Mouse (Mus musculus) hindbrain, embryonic 13.5 days (tissue): ENCODE data around the gene 1700093K21Rik. TPM values are rescaled to one million over a fixed set of nuclear protein-coding genes. Genes with fewer than 3 reads are reported as not detected.
A peak's percentile ranks its signal among the peaks of the same experiment; 100 is the strongest.
"Not testable (repeated sequence)": the region's sequence is repeated elsewhere in the genome, so short reads cannot be mapped to it uniquely, and the experiment has no call there.

Experiments
- ATAC-seq: fragments of 200-750 bp; cut with Nextera tagmentation; 2 replicates; pipeline ENCODE4 v1.8.0; 2017; ENCODE audit warnings: moderate TSS enrichment; ENCODE audit not compliant: low FRiP score
- H3K27ac ChIP-seq: fragments of 300-500 bp; sonication (generic); 2 replicates; pipeline ENCODE4 v1.5.1; 2015; ENCODE audit warnings: inconsistent platforms, mild to moderate bottlenecking, moderate library complexity
- H3K27me3 ChIP-seq: fragments of 300-500 bp; sonication (generic); 2 replicates; pipeline ENCODE4 v1.6.1; 2015; ENCODE audit warnings: mild to moderate bottlenecking, inconsistent platforms
- H3K36me3 ChIP-seq: fragments of 300-500 bp; sonication (generic); 2 replicates; pipeline ENCODE4 v1.6.1; 2015; ENCODE audit warnings: mild to moderate bottlenecking, inconsistent platforms
- H3K4me1 ChIP-seq: fragments of 300-500 bp; sonication (generic); replicated peaks from 2 replicates; pipeline ENCODE4 v1.6.1; 2015; ENCODE audit warnings: inconsistent platforms
- H3K4me2 ChIP-seq: fragments of 300-500 bp; sonication (generic); 2 replicates; pipeline ENCODE4 v1.6.1; 2015; ENCODE audit warnings: inconsistent platforms, mild to moderate bottlenecking, moderate library complexity
- H3K4me3 ChIP-seq: fragments of 300-500 bp; sonication (generic); 2 replicates; pipeline ENCODE4 v1.5.1; 2015; ENCODE audit warnings: mild to moderate bottlenecking, inconsistent platforms
- H3K9ac ChIP-seq: fragments of 300-500 bp; sonication (generic); 2 replicates; pipeline ENCODE4 v1.6.1; 2015; ENCODE audit warnings: mild to moderate bottlenecking, inconsistent platforms
- H3K9me3 ChIP-seq: fragments of 300-500 bp; sonication (generic); 2 replicates; pipeline ENCODE4 v1.6.1; 2016; ENCODE audit warnings: inconsistent platforms
- WGBS: fragments of 180-500 bp; shearing (Covaris S2); methylation state at CpG from one replicate; pipeline ENCODE4 v1.1.7; 2015; 5-methylcytosine and 5-hydroxymethylcytosine counted together
- polyA plus RNA-seq: library from polyadenylated mRNA; unstranded; fragments of >200 nt; fragmentation: Nextera tagmentation; extraction: Ambion mirVana; gene quantifications from 2 replicates; pipeline ENCODE4 v1.2.1, GENCODE M21; 2015

The 1700093K21Rik gene
- 0.21 TPM in 1 of 2 replicates, not detected in the other for polyA plus RNA-seq

DNA sequence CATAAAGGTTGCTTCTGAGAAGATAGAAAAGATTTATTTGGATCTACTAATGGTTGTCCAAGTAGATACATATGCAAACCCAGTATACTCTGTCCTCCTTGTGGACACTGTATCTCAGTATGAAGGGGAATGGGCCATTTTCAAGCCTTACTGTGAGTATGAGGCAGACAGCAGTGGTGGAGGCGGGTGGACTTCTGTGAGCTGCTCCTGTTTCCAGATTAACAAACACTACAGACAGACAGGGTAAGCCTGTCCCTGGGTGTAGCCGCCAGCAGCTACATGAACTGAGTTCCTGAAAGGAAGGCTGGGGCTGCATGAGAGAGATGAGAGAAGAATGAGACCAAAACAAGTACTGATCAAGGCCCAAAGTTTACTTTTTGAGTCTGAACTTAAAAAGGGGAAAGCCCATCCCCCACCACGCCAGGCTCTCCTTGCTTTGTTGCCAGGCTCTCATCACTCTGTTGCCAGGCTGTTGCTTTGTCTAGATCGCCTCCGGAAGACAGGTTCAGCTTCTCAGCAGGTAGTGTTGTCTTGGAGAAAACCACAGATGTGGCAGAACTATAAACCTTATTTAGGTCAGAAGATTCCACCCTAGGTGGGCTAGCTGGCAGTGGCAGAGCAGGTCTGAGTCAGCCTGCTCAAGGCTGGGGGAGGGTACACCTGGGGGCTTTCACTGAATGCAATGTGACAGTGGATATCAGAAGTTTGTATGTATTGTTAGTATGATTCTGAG is at the start of gene 1700093K21Rik:
Gene 1700093K21Rik (minus strand): TSS at position 683 of the 733 bp plus-strand sequence.
- Histone ChIP-seq H3K36me3 (no peaks in the 10 kb centered on the region), H3K4me3 (no peak within 1 kb of the TSS), H3K4me1 (no peaks in the 10 kb centered on the region), H3K27ac (no peak within 1 kb of the TSS), H3K27me3 (no peaks in the 10 kb centered on the region), H3K4me2 (no peak within 1 kb of the TSS), H3K9ac (no peak within 1 kb of the TSS), H3K9me3 (no peaks in the 10 kb centered on the region)
- WGBS: 25% methylated on average over 5 of the region's 5 CpGs
- ATAC-seq: no peak

DNA sequence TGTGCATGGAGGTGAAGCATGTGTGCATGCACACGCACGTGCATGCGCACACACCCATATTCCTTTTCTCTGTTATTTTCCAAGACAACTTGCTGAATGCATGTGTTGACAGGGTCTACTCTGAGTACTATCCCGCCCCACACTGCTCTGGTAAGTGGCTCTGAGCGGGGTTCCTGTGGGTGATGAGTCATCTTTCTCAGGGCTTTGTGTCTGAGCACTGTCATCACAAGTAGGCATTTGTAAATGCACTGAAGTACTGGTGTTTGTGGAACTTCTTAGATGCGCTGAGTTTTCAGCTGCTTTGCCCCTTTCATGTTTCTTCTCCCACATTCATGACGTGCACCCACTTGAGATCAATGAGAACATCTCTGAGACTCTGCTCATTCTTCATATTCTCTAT is 49.2 kb upstream of the 1700093K21Rik start:
- Histone ChIP-seq H3K4me2 (no peak overlapping the region), H3K4me3 (no peak overlapping the region), H3K36me3 (peaks cover 43% of the 10 kb centered on the region), H3K9ac (no peak overlapping the region), H3K27me3 (no peaks in the 10 kb centered on the region), H3K27ac (no peak overlapping the region), H3K9me3 (no peaks in the 10 kb centered on the region), H3K4me1 (no peaks in the 10 kb centered on the region)
- ATAC-seq: no peak
- WGBS: 91% methylated on average over 7 of the region's 7 CpGs

DNA sequence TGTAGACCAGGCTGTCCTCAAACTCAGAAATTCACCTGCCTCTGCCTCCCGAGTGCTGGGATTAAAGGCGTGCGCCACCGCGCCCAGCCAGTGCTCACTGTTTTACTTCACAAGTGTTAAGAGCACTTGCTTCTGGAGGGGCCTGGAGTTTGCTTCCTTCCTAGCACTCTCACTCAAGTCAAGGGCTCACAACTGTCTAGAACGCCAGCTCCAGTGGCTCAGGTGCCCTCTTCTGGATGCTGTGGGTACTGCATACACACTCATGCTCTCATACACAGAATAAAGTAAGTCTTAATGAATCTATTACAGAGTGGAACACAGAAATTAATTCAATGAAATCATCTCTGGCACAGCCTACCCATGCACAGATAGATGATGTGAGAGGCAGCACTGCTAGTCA is 44.8 kb upstream of the 1700093K21Rik start:
- H3K27me3 ChIP-seq: no peaks in the 10 kb centered on the region
- peaks cover 37% of the 10 kb centered on the region for H3K36me3 ChIP-seq
- no peak overlapping the region for H3K4me2 ChIP-seq
- H3K4me1 ChIP-seq: no peaks in the 10 kb centered on the region
- H3K27ac ChIP-seq: no peak overlapping the region
- no peak overlapping the region for H3K9ac ChIP-seq
- no peak overlapping the region for H3K4me3 ChIP-seq
- H3K9me3 ChIP-seq: no peaks in the 10 kb centered on the region
- 60% methylated on average over 6 of the region's 6 CpGs for WGBS
- peak; percentile 69; the same call in 1 of the 2 replicates for ATAC-seq

DNA sequence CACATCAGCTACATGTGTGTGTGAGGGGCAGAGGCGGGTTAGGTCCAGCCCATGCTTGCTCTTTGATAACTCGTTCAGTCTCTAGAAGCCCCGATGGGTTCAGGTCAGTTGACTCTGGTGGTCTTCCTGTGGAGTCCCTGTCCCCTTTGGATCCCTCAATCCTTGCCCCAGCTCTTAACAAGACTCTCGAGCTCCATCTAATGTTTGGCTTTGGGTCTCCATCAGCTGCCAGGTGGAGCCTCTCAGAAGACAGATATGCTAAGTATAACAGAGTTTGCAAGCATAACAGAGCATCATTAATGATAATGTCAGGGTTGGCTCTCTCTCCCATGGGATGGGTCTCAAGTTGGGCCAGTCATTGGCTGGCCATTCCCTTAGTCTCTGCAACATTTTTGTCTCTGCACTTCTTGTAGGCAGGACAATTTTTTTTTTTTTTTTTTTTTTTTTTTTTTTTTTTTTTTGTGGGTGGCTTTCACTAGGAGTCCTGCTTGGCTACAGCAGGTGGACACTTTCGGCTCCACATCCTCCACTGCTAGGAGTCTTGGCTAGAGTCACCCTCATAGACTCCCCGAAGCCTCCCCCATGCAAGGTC is 36.2 kb upstream of the 1700093K21Rik start:
- H3K4me3 ChIP-seq: no peak overlapping the region
- H3K27me3 ChIP-seq: no peaks in the 10 kb centered on the region
- H3K9ac ChIP-seq: no peak overlapping the region
- H3K4me1 ChIP-seq: no peaks in the 10 kb centered on the region
- H3K9me3 ChIP-seq: no peaks in the 10 kb centered on the region
- 76% methylated on average over 6 of the region's 6 CpGs for WGBS
- ATAC-seq: no peak
- no peak overlapping the region for H3K27ac ChIP-seq
- peaks cover 11% of the 10 kb centered on the region for H3K36me3 ChIP-seq
- no peak overlapping the region for H3K4me2 ChIP-seq

DNA sequence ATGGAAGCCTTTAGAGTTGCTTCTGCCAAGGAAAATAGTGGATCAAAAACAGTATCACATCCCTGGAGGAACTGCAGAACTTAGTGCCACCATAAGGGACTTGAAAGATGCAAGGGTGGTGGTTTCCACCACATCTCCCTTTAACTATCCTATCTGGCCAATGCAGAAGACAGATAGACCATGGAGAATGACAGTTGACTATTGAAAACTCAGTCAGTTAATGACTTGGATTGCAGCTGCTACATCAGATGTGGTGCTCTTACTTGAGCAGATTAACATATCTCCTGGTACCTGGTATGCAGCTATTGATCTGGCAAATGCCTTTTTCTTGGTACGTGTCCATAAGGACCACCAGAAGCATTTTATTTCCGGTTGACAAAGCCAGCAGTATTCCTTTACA is 16.5 kb upstream of the 1700093K21Rik start:
- H3K4me1 ChIP-seq: no peaks in the 10 kb centered on the region

DNA sequence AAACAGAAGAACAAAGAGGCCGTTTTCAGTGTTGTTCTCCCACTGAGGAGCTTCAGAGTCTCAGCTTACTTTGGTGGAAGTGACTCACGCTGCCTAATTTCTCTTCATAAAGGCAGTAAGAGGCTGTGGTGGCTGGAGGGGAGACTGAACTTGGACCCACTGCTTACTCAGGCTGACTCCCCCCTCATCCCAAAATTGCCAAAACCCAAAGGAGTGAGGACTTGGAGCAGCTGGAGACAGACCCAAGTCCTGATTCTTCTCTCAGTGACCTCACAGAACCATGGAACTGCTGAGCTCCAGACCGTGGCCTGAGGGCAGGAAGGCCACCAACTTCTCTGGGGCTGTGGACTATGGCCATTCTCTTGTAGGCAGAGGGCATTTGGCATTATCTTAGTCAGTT is 2.0 kb downstream of the 1700093K21Rik start:
- no peaks in the 10 kb centered on the region for H3K4me1 ChIP-seq
- no peaks in the 10 kb centered on the region for H3K27me3 ChIP-seq
- H3K9ac ChIP-seq: no peak overlapping the region
- H3K4me3 ChIP-seq: no peak overlapping the region
- WGBS: 71% methylated on average over 3 of the region's 3 CpGs
- H3K36me3 ChIP-seq: no peaks in the 10 kb centered on the region
- H3K27ac ChIP-seq: no peak overlapping the region
- no peak for ATAC-seq
- H3K9me3 ChIP-seq: no peaks in the 10 kb centered on the region
- no peak overlapping the region for H3K4me2 ChIP-seq

More for the DNA sequence above, 16.5 kb upstream of the 1700093K21Rik start:
- no peak for ATAC-seq
- H3K27ac ChIP-seq: no peak overlapping the region
- H3K4me2 ChIP-seq: no peak overlapping the region
- H3K9me3 ChIP-seq: no peaks in the 10 kb centered on the region
- no peaks in the 10 kb centered on the region for H3K27me3 ChIP-seq
- no peak overlapping the region for H3K9ac ChIP-seq
- no peak overlapping the region for H3K4me3 ChIP-seq
- 89% methylated on average over 2 of the region's 2 CpGs for WGBS
- H3K36me3 ChIP-seq: no peaks in the 10 kb centered on the region

DNA sequence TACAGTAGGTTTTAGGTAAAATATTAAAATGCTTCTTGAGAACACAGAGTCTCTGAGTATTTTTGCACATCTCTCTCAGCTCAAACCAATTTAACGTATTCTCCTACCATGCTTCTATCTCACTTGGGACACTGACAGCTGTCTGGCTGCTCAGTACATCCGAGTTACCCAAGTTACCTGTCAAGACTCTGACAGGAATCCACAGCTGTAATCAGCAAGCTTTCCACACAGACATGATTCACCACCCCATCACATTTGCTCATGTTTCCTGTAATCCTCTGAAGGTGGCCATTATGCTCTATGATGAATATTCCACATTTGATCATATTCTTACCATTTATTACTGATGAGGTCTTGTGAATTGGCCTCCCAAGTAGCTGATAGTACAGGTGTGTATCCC is 5.6 kb downstream of the 1700093K21Rik start:
- Histone ChIP-seq H3K9ac (no peak overlapping the region), H3K4me3 (no peak overlapping the region), H3K9me3 (no peaks in the 10 kb centered on the region), H3K4me2 (no peak overlapping the region), H3K36me3 (no peaks in the 10 kb centered on the region), H3K4me1 (peaks cover 8% of the 10 kb centered on the region; the same call in 1 of the 2 replicates), H3K27ac (no peak overlapping the region), H3K27me3 (no peaks in the 10 kb centered on the region)
- WGBS: 71% methylated on average over 2 of the region's 2 CpGs
- no peak for ATAC-seq

DNA sequence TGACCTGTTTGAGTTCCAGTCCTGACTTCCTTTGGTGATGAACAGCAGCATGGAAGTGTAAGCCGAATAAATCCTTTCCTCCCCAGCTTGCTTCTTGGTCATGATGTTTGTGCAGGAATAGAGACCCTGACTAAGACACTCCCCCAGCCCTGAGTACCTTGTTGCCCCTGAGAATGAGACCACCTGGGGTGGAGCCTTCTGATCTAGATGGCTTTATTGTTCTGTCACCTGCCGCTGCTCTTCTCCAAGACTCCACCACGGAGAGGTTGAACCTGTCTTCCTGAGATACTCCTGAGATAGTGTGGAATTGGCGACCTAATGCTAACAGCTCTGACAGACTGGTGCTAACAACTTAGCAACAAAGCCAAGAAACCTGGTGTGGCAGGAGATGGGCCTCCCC is 6.2 kb downstream of the 1700093K21Rik start:
- H3K4me2 ChIP-seq, H3K4me3 ChIP-seq, ATAC-seq, H3K27ac ChIP-seq, H3K36me3 ChIP-seq, H3K27me3 ChIP-seq, H3K9me3 ChIP-seq, H3K9ac ChIP-seq, H3K4me1 ChIP-seq: not testable (repeated sequence)
- 73% methylated on average over 4 of the region's 4 CpGs for WGBS

DNA sequence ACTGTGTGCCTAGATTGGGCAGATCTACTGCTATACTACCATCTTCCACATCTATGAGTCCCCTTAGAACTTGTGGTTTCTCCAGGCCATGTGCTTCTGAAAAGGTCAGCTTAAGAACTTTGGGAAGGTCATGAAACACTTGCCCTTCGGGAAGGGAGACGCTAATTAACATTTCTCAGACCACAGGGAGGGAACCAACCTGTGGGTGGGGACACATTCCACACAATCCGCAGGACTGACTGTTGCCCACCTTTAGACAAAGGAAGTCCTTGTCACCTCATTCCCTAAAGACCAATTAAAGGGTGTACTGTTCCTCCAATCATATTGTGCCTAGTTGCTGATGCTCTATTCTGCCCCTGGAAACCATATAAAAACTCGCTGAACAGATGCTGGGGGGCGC is 16.2 kb downstream of the 1700093K21Rik start:
- not testable (repeated sequence) for H3K4me3 ChIP-seq, H3K27me3 ChIP-seq, H3K36me3 ChIP-seq, H3K9ac ChIP-seq, H3K9me3 ChIP-seq, H3K4me2 ChIP-seq, ATAC-seq, H3K27ac ChIP-seq, H3K4me1 ChIP-seq
- WGBS: 88% methylated on average over 5 of the region's 5 CpGs

DNA sequence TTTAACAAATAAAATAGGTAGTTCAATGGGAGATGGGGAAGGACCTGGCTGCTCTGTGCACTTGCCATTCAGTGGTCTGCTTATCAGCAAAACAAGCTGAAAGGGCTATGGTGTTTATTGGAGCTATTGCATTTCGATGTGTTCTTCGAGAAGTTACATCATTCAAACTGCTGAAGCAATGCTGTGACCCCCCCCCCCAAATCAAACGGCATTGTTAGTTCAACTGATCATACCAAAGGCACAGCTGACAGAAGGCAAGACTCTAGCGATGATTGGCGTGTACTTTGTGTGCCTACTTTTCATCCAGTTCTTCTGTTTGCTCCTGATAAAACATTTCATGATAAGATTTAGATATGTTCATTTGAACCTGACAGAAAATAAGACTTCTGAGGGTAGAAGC is 22.3 kb downstream of the 1700093K21Rik start:
- Histone ChIP-seq H3K9me3 (no peaks in the 10 kb centered on the region), H3K36me3 (peaks cover 21% of the 10 kb centered on the region), H3K27ac (peak overlapping the region; percentile 98), H3K4me1 (peaks cover 31% of the 10 kb centered on the region), H3K4me2 (peak overlapping the region; percentile 95), H3K9ac (peak overlapping the region; percentile 72), H3K4me3 (peak overlapping the region; percentile 85), H3K27me3 (no peaks in the 10 kb centered on the region)
- 45% methylated on average over 5 of the region's 5 CpGs for WGBS
- ATAC-seq: no peak

DNA sequence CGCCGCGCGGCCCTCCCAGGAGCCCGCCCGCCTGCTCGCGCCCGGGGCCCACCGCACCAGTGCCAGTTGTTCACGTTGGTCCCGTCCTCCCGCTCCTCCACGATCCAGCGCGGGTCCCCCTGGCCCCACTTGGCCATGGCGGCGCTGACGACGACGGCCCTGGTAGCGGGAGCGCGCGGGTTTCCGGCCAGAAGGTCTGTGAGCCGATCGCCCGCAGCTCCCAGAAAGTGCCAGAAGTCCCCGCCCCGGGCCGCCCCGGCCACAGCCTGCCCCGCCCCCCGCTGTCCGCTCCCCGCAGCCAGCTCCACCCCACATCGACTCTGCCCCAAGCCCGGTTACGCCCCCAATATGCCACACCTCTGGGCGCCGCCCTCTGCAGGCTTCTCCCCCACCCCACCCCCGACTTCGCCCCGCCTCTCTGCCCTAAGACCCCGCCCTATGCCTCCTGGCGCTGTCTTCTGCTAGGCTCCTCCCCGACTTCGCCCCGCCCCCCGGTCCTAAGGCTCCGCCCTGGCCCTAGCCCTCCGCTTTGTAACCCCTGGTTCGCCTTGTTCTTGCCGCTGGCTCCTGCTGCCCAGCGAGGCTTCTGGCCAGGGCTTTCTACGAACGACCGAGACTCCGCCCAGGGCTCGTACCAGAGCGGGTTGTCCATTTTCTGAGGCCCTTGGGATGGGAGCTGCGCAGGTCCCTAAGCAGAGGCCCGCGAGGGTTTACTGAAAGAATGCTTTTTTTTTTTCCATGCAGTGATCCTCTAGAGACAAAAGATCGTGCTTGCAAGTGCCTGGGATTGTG is 23.0 kb downstream of the 1700093K21Rik start, which contains the start of gene Ahsa2:
Gene Ahsa2 (minus strand): TSS at position 313 of the 792 bp plus-strand sequence.
- peaks cover 28% of the 10 kb centered on the region for H3K36me3 ChIP-seq
- H3K27me3 ChIP-seq: no peaks in the 10 kb centered on the region
- WGBS: 1% methylated on average over 61 of the region's 66 CpGs
- H3K9me3 ChIP-seq: no peaks in the 10 kb centered on the region
- H3K9ac ChIP-seq: peak within 1 kb of the TSS; percentile 92
- peak within 1 kb of the TSS; percentile 85 for H3K4me3 ChIP-seq
- peak within 1 kb of the TSS; percentile 95 for H3K4me2 ChIP-seq
- ATAC-seq: peak; percentile 93
- H3K4me1 ChIP-seq: peaks cover 31% of the 10 kb centered on the region
- peak within 1 kb of the TSS; percentile 98 for H3K27ac ChIP-seq

DNA sequence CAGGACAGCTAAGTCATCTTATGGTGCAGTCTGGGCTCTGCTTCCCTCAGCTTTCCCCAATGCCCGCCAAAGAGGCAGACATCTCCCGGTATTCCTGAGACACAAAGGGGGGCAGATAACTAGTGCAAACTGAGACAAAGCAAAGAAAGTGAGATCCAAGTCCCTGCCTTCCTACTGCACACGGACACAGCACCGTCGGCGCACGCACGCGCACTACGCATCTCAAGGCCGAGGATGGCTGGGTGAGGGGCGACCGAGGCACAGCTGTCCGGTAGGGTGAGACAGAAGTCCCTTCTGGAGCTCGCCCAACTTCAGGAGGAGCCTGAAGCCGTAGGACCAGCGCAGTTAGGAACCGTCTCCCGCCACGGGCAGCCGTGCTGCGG is 23.6 kb downstream of the 1700093K21Rik start:
- H3K9ac ChIP-seq: peak overlapping the region; percentile 92
- under 1% methylated on average over 22 of the region's 22 CpGs for WGBS
- peak; percentile 92 for ATAC-seq
- peak overlapping the region; percentile 95 for H3K4me2 ChIP-seq
- peak overlapping the region; percentile 85 for H3K4me3 ChIP-seq
- no peaks in the 10 kb centered on the region for H3K27me3 ChIP-seq
- peaks cover 34% of the 10 kb centered on the region for H3K36me3 ChIP-seq
- H3K4me1 ChIP-seq: peaks cover 31% of the 10 kb centered on the region
- H3K27ac ChIP-seq: peak overlapping the region; percentile 98
- H3K9me3 ChIP-seq: no peaks in the 10 kb centered on the region
